Mouse (Mus musculus): Measurements from ENCODE around the gene Rtraf. TPM values are rescaled to one million over a fixed set of nuclear protein-coding genes. Genes with fewer than 3 reads are reported as not detected.

Gene Rtraf
- total RNA-seq, 2 experiments from 2014 or later = 49.9 to 53.3 TPM

GRCm38 (mm10) chr14:19762014-19762413, 61.6 kb downstream of the Rtraf start:
- DNase-seq (ENCODE audit: extremely low spot score in 1 of 2, low spot score in 1 of 2) = no peak

Other genes starting within 250 kb of the Rtraf start
- gene Gm2237, start 238.7 kb downstream of the Rtraf start, total RNA-seq (2021) = 1 to 10 TPM; 3.1 to 5.5 TPM
- gene Gm5458, start 221.2 kb downstream of the Rtraf start, total RNA-seq (2021) = not detected
- gene Nid2, start 72.6 kb downstream of the Rtraf start, total RNA-seq (2021) = 1 to 10 TPM; 3.1 to 3.4 TPM
- 100 to 1,000 TPM; 311 to 324 TPM for gene Gng2, start 153.8 kb upstream of the Rtraf start, total RNA-seq (2021)

All from layer of hippocampus, postnatal 25 days (tissue).